Mouse (Mus musculus) heart, postnatal 4 days (tissue): ENCODE results near the gene Ankrd27. TPM values are rescaled to one million over a fixed set of nuclear protein-coding genes. Genes with fewer than 3 reads are reported as not detected.
A peak's percentile ranks its signal among the peaks of the same experiment; 100 is the strongest.
"Not testable (repeated sequence)": the region's sequence is repeated elsewhere in the genome, so short reads cannot be mapped to it uniquely, and the experiment has no call there.

ENCODE experiments used
- DNase-seq: peaks from one replicate; pipeline ENCODE4 v3.0.0; 2021
- total RNA-seq, 2 experiments: library from RNA; stranded (reverse); gene quantifications; 2 replicates each; pipeline ENCODE4 v1.2.3; 2021

Ankrd27 gene
- total RNA-seq, result 10 to 100 TPM; 12.1 to 15.2 TPM

DNA sequence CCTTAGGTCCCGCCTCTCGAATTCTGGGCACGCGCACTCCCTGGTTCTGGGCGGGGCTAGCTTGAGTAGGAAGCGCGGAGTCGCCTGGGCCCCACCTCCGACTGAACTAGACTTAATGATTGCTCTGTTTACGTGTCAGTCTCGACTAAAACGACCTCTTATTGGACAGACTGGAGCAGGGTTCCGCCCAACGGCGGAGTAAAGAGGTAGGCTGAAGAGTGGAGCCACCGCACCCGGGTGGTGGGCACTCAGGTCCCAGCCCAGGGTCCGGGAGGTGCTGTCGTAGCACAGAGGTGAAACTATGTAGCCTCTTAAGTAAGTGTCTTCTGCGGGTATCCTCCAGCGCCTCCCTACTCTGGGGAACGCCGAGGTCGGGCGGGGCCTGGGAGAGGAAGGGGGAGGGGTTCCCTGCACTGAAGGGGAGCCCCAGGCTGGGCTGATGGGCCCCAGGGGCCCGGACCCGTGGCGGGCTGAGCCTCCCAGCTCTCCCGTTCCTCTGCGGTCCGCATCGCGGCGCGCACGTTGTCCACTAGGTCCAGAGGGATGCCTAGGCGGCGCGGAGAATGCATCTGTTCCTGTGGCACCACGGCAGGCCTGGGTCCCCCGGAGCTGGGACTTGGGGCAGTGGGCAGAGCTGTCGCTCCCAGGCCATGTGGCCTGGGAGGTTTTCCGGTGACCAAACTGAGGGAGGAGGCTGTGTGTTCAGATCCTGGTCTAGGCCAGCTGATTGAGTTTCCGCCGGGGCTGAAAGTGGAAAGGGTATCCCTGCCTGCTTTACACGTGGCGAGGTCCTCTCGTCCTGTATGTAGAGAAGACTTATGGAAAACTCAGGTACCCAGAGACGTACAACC is at the start of gene Ankrd27:
Gene Ankrd27, plus strand, starts transcription at position 190 of the 851 bp plus-strand sequence.
- peak; percentile 97 for DNase-seq

DNA sequence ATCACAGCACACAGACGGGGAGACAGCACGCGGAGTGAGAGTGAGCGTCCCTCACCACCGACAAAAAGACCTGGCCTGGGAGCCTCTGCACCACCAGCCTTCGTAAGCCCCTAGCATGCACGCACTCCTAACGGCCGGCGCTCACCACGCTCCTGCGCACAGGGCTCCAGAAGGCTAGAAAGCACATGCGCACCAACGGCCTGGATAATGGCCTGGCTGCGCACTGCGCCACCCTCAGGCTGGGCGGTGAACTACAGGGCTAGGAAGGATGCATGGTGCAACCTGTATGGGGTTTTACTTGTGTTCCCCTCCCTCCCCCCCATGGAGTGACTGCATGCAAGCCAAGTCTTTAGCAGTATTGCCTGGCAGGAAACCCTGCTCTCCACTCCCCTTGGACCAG is 48.5 kb upstream of the Ankrd27 start, which contains the start of gene Tdrd12:
Gene Tdrd12, minus strand, starts transcription at position 184 of the 400 bp plus-strand sequence.
- DNase-seq, result no peak

DNA sequence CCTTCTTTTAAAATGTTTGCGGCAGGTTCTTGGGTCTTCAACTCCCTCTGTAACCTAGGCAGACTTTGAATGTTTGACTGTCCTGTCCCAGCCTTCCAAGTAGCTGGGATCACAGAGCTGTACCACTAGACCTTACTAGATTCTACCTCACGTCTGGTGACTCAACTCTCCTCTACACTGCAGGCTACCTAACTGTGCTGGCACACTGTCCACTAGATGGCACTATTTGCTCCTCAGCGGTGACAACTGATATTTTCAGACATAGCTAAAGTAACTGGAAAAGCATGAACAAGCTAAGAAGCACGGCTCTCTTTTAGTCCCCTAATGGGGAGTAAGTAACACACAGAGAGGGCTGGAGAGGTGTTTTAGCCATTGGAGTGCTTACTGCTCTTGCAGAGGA is 40.2 kb upstream of the Ankrd27 start:
- peak; percentile 68 for DNase-seq

DNA sequence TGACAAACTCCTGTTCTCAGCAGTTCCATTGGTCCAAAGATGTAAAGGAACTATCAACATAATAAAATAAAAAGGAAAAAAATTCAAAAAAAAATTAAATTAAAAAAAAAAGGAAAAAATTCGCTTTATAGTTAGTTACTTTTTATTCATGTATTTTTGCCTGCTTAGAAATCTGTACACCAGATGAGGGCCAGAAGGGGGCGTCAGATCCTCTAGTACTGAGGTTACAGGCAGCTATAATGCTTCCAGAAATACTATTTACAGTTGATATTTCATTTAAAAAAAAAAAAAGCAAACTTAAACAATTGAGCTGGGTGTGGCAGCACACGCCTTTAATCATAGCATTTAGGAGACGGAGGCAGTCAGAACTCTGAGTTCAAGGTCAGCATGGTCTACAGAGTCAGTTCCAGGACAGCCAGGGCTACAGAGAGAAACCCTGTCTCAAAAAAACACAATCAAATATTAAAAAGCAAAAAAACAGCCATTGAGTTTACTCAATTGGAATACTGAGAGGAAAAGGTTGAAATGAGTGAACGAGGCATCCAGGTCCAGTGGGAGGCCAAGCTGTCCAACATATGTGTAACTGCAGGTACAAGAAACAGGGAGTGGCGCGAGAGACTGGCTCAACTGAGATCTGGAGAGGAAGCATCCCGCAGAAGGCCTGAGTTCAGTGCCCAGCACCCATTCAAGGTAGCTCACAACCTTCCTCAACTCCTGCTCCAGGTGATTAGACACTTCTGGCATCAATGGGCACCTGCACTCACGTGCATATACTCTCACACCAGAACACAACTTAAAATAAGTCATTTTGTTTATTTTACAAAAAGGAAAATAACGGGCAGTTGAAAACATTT is 32.1 kb upstream of the Ankrd27 start:
- DNase-seq, result peak; percentile 32

DNA sequence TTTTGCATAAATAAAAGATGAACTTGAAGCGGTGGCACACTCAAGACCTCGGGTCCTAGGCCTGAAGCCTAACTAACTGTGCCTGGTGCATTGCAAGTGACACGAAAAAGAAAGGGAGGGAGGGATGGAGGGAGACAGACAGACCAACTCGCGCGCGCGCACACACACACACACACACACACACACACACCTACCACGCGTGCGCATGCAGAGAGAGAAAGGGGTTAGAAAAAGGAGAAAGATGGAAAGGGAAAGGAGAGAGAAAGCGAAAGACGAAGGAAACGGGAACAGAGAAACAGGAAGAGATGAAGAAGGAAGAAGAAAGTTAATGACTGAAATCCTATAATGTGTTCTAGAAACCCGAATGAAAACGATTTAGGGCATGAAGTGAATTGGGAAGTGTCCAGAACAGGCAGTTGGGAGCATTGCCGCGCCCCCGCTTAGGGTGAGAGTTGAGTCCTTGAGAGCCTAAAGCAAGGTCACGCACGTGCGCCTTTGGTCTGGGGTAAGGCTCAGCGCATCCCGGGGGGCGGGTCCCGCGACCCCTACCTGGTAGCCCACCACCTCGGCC is 31.4 kb upstream of the Ankrd27 start:
- peak; percentile 31 for DNase-seq

DNA sequence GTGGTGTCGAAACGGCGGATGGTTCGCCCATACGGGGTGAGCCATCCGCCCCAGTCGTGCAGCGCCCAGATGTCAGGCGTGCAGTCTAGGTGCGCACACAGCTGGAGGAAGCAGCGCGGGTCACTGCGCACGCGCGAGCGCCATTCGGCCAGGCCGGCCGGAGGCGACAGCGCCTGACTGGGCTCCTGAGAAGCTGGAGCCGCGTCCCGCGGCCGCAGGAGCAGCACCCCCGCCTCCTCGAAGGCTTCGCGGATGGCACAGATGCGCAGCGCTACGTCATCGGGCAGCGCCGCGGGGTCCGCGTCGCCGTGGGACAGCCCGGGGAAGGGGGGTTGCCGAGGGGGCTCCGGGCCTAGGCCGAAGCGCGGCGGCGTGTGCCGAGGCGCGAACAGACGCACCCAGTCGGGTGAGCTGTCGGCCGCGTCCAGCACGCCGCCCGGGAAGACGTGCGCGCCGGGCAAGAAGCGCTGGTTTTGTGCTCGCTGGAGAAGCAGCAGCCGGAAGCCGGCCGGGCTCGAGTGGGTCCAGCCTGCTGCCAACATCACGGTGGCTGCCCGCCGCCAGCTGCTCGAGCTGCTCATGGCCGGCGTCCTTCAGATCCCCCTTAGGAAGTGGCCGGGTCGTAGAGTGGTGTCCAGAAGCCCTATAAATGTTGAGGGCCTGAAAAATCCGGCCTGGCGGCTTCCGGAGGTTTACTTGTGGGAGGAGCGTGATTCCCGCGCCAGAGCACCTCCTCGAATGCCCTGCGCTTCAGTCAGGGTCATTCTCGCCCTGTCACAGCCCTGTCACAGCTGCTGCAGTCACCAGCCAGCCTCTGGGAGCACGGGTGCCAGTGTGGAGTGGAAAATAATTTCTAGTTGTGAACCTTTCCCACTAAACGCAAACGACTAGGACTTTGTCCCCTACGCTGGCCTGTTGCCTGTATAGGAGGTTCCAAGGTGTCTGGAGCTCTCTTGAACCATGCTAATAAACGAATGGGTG is 30.5 kb upstream of the Ankrd27 start:
- peak; percentile 91 for DNase-seq

- DNase-seq, result no peak
Observed at GRCm38 (mm10) chr7:35556205-35556603, 29.8 kb upstream of the Ankrd27 start, which contains the start of gene Nudt19. Gene Nudt19 (minus strand): TSS chr7:35556304.

DNA sequence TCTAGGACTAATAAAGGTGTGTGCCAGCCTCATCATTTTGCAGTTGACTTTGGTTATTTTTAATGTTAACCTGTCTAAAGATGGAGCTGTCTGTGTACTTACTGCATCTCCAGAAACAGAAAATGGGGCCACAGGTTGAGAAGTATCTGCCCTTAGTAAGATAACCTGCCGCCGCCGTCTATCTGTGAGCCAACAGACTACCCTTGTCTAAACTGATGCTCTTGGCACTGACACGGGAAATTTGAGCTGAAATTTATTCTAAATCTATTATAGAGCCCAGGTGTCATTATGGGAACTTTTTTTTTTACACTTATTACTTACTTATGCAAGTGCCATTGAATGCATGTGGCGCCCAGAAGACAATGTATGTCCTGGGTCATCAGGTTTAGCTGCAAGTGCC is 29.1 kb upstream of the Ankrd27 start:
- DNase-seq, result no peak

DNA sequence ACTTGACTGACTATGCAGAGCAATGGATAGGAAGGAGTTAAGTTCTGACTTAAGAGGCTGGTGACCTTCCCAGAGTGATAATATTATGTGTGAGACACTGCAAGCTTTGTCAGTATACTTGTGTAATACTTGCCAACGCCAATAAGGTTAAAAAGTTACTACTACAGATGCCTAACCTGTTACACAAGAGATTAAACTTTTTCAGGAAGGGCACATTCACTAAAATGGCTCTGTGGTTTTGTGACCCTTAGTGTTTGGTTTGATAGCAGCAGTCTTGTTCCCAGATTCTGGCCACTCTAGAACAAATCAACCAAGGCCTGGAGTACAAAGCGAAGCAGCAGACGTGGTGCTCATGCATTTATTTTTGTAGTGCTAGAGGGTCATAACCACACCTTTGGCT is 28.5 kb upstream of the Ankrd27 start:
- no peak for DNase-seq

GRCm38 (mm10) chr7:35558681-35559080 is 27.4 kb upstream of the Ankrd27 start:
- no peak for DNase-seq

DNA sequence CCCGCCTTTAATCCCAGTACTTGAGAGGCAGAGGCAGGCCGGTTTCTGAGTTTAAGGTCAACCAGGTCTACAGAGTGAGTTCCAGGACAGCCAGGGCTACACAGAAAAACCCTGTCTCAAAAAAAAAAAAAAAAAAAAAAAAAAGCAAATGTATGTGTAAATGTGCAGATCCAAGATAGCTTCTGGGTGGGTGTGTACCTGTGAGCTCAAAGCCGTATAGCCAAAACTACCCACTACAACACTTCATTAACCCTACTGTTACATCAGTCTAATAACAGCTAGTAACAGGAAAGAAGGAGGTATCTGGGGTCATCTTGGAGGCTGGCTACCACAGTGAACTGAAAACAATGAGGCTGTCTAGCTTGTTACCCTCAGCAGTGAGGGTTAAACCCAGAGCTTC is 26.2 kb upstream of the Ankrd27 start:
- no peak for DNase-seq

DNA sequence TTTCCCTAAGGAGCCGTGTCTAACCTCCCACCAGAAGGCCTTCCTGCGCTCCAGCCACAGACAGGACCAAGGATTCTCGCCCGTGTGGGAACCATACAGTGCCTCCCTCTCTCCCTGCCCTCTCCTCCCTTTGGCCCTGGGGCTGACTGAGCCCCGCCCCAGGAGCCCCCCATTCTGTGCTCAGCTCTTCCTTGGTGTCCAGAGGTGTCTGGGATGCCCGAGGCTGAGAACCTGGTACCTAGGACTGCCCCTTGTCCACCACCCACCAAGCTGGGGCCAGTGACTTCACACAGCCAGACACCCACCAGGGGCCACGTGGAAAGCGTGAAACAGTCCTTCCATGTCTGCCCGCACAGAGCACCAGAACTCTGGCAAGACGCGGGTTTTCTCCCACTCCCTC is 23.0 kb upstream of the Ankrd27 start:
- DNase-seq, result no peak

DNA sequence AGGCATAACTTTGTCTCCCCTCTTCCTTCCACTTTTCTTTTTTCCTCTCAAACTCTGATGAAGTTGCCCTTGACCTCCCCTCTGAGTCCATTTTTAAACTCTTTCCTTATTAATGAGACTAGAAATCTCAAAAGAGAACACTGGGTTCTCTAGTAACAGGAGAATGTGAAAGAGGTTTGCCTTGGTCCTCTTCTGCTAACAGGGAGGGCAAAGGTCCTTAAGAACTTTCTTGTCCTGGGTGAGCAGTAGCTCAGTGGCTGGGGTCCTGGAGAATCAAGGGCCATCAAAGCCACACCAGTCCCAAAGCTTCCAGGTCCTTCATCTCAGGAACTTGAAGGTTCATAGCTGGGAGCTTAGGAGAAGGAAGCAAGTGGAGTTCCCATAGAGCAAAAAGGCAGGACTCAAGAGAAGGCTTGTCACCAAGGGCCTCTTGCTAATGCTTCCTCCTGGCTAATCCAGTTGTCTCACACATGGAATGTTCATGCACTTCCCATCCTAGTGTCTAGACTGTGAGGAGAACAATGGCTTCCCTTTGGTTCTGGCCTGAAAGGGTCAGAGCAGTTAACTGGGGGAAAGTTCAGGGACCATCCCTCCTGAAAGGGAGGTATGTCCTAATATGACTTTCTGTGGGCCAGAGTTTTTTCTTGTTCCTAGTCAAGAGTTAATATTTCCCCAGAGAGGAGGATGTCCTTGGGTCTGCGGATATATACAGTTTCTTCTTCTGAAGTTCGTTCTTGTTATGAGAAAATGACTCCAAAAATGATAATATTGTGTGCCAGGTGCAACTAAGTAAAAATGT is 21.8 kb upstream of the Ankrd27 start:
- no peak for DNase-seq

- not testable (repeated sequence) for DNase-seq
Observed at GRCm38 (mm10) chr7:35564872-35565271, 21.2 kb upstream of the Ankrd27 start.

DNA sequence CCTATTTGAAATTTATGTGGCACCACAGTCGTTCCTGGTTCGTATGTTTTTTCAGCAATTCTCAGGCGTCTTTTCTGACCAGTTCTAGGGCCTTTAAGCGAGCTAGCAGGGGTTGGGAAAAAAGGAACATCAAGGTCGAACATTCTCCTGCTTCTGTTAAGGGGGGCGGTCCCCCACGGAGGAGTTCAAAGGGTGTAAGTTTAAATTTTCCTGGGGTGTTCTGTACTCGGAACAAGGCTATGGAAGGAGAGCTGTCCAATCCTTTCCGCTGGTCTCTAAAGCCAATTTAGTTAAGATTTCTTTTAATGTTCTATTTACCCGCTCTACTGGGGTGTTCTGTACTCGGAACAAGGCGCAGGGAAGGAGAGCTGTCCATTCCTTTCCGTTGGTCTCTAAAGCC is 20.1 kb upstream of the Ankrd27 start:
- not testable (repeated sequence) for DNase-seq

GRCm38 (mm10) chr7:35569724-35570123 is 16.3 kb upstream of the Ankrd27 start:
- not testable (repeated sequence) for DNase-seq

GRCm38 (mm10) chr7:35570883-35571282 is 15.2 kb upstream of the Ankrd27 start:
- not testable (repeated sequence) for DNase-seq

DNA sequence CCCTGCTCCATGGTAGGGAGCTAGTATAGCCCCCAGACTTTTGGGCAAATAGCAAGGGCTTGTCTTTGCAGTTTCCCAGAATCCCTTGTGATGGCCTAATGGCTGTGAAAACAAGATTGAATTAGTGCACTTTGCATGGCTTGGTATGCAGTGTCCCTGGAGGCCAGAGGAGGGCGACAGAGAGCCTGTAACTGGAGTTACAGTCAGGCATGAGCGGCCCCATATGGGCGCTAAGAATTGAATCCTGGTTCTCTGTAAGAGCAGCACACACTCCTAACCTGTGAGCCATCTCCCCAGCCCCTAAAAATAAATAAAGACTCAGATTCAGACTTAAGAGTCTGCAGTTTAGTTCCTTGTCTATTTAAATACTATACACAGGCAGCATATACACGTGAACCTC is 6.2 kb upstream of the Ankrd27 start:
- DNase-seq, result peak; percentile 51

GRCm38 (mm10) chr7:35582719-35583118 is 3.3 kb upstream of the Ankrd27 start:
- DNase-seq, result no peak

GRCm38 (mm10) chr7:35583476-35584025 is 2.5 kb upstream of the Ankrd27 start:
- no peak for DNase-seq
